In genomic region chr2:103456646-103457045, GRCm38 (mm10) we compare ENCODE assay signal across 8 mouse cellular contexts. TPM values are rescaled to one million over a fixed set of nuclear protein-coding genes. Genes with fewer than 3 reads are reported as not detected.
DNase-seq lines count a peak whose midpoint lies in the region; ATAC-seq lines count a peak whose summit lies in the region.

No protein-coding gene starts in this region.

- no peaks in the 10 kb centered on the region for H3K9me3 ChIP-seq in liver, embryonic 12.5 days (replicated peaks)
- no peaks in the 10 kb centered on the region for H3K9me3 ChIP-seq in limb, embryonic 11.5 days (ENCODE audit: control insufficient read depth, low read length)

- intact Hi-C loops in gastrocnemius, postnatal 36 days (cut with DNase I), result loop anchor here (1.0 to 10.0 kb wide), 2 partner anchors 91 to 288 kb away; no protein-coding TSS in a partner anchor

- ATAC-seq in liver, embryonic 12.5 days, result no peak
- ATAC-seq in limb, embryonic 11.5 days (ENCODE audit: insufficient number of reproducible peaks, low FRiP score, low TSS enrichment, low read depth), result no peak
- peak; percentile 89 for ATAC-seq in monocyte, adult 5-6 weeks (replicated peaks; ENCODE audit: insufficient number of reproducible peaks, low FRiP score, low TSS enrichment, poor library complexity, severe bottlenecking)

- peaks cover 97% of the 10 kb centered on the region for H3K36me3 ChIP-seq in liver, embryonic 12.5 days
- H3K36me3 ChIP-seq in limb, embryonic 11.5 days (ENCODE audit: control insufficient read depth, insufficient read depth, low read length), result peaks cover 20% of the 10 kb centered on the region

- DNase-seq in liver, result peak; percentile 82
- peak; percentile 90 for DNase-seq in embryo, embryonic 10 days (ENCODE audit: low spot score)
- DNase-seq in gastrocnemius, postnatal 36 days, result peak; percentile 75 to 77
- peak; percentile 71 to 87 for DNase-seq in kidney, adult 8-10 months
- peak; percentile 94 for DNase-seq in limb, embryonic 11.5 days (ENCODE audit: low spot score)
- DNase-seq in spleen, postnatal 14 days (ENCODE audit: low spot score in 2 of 2), result peak; percentile 70 to 80

- 21% methylated on average over 10 of the region's 10 CpGs for WGBS in liver, embryonic 12.5 days (ENCODE audit: insufficient replicate concordance)
- WGBS in limb, embryonic 11.5 days, result 22% methylated on average over 10 of the region's 10 CpGs

- peaks cover 19% of the 10 kb centered on the region for H3K4me1 ChIP-seq in liver, embryonic 12.5 days
- peaks cover 6% of the 10 kb centered on the region; the same call in 1 of the 2 replicates for H3K4me1 ChIP-seq in limb, embryonic 11.5 days (ENCODE audit: control insufficient read depth, insufficient read depth, low read length)

- H3K27ac ChIP-seq in liver, embryonic 12.5 days, result no peak overlapping the region
- no peak overlapping the region for H3K27ac ChIP-seq in limb, embryonic 11.5 days (replicated peaks; ENCODE audit: low read depth, low read length)

- no peaks in the 10 kb centered on the region for H3K27me3 ChIP-seq in liver, embryonic 12.5 days (replicated peaks)
- no peaks in the 10 kb centered on the region for H3K27me3 ChIP-seq in limb, embryonic 11.5 days (ENCODE audit: control insufficient read depth, insufficient read depth, low read length)

- H3K4me2 ChIP-seq in liver, embryonic 12.5 days, result no peak overlapping the region
- no peak overlapping the region for H3K4me2 ChIP-seq in limb, embryonic 11.5 days (ENCODE audit: low read depth, severe bottlenecking)

- no peak overlapping the region for H3K9ac ChIP-seq in liver, embryonic 12.5 days
- no peak overlapping the region for H3K9ac ChIP-seq in limb, embryonic 11.5 days (ENCODE audit: low read length)

- no peak overlapping the region for H3K4me3 ChIP-seq in liver, embryonic 12.5 days
- no peak overlapping the region for H3K4me3 ChIP-seq in limb, embryonic 11.5 days (ENCODE audit: low read depth, low read length)

RNA-seq across cellular contexts. Expression of gene Cat, which starts 28.3 kb away (rescaled TPM):
- 127 and 138 TPM in 2 replicates for polyA plus RNA-seq in liver, embryonic 12.5 days (2016; fragmentation: Nextera tagmentation; extraction: Ambion mirVana)
- total RNA-seq in gastrocnemius, postnatal 36 days (2021), result 100 to 1,000 TPM in 1 of 2 experiments, 10 to 100 TPM in 1; 83.3 to 108 TPM
- polyA plus RNA-seq in limb, embryonic 11.5 days (2014; fragmentation: Nextera tagmentation; extraction: Ambion mirVana), result 128 and 132 TPM in 2 replicates
- 79.1 to 135 TPM (median 82.4 TPM) in 3 replicates for total RNA-seq in monocyte, adult 5-6 weeks (2017)

RNA-seq across cellular contexts. Expression of gene Elf5, which starts 45.2 kb away (rescaled TPM):
- 0.06 TPM in 1 of 2 replicates, not detected in the other for polyA plus RNA-seq in liver, embryonic 12.5 days (2016; fragmentation: Nextera tagmentation; extraction: Ambion mirVana)
- total RNA-seq in gastrocnemius, postnatal 36 days (2021), result not detected
- polyA plus RNA-seq in limb, embryonic 11.5 days (2014; fragmentation: Nextera tagmentation; extraction: Ambion mirVana), result 0.40 TPM in 1 of 2 replicates, not detected in the other
- total RNA-seq in monocyte, adult 5-6 weeks (2017), result not detected in 3 replicates
